Mouse (Mus musculus) limb, embryonic 11.5 days (tissue): ENCODE results near the gene Lrrc28. TPM values are rescaled to one million over a fixed set of nuclear protein-coding genes. Genes with fewer than 3 reads are reported as not detected.
A peak's percentile ranks its signal among the peaks of the same experiment; 100 is the strongest.

ENCODE experiments used
- ATAC-seq: fragments of 200-750 bp; cut with Nextera tagmentation; 2 replicates; pipeline ENCODE4 v1.8.0; 2017; ENCODE audit warnings: low read depth; ENCODE audit not compliant: insufficient number of reproducible peaks, low FRiP score, low TSS enrichment
- DNase-seq: peaks from one replicate; pipeline ENCODE4 v3.0.0-alpha.2; 2015; ENCODE audit warnings: low spot score
- H3K27ac ChIP-seq: fragments of 300-500 bp; sonication (generic); replicated peaks from 2 replicates; pipeline ENCODE4 v1.5.1; 2014; ENCODE audit warnings: low read depth, mild to moderate bottlenecking, low read length
- H3K27me3 ChIP-seq: fragments of 300-500 bp; sonication (generic); 2 replicates; pipeline ENCODE4 v1.6.1; 2014; ENCODE audit warnings: mild to moderate bottlenecking, low read length, mixed read lengths; ENCODE audit not compliant: control insufficient read depth, insufficient read depth
- H3K36me3 ChIP-seq: fragments of 300-500 bp; sonication (generic); 2 replicates; pipeline ENCODE4 v1.6.1; 2014; ENCODE audit warnings: mild to moderate bottlenecking, low read length, moderate library complexity, mixed read lengths; ENCODE audit not compliant: control insufficient read depth, insufficient read depth
- H3K4me1 ChIP-seq: fragments of 300-500 bp; sonication (generic); 2 replicates; pipeline ENCODE4 v1.6.1; 2014; ENCODE audit warnings: low read length, mixed read lengths; ENCODE audit not compliant: control insufficient read depth, insufficient read depth
- H3K4me2 ChIP-seq: fragments of 300-500 bp; sonication (generic); 2 replicates; pipeline ENCODE4 v1.6.1; 2014; ENCODE audit warnings: low read depth, mild to moderate bottlenecking, moderate library complexity; ENCODE audit not compliant: severe bottlenecking
- H3K4me3 ChIP-seq: fragments of 300-500 bp; sonication (generic); 2 replicates; pipeline ENCODE4 v1.5.1; 2014; ENCODE audit warnings: low read depth, low read length
- H3K9ac ChIP-seq: fragments of 300-500 bp; sonication (generic); 2 replicates; pipeline ENCODE4 v1.6.1; 2014; ENCODE audit warnings: mild to moderate bottlenecking, low read length
- H3K9me3 ChIP-seq: fragments of 300-500 bp; sonication (generic); 2 replicates; pipeline ENCODE4 v1.6.1; 2016; ENCODE audit warnings: low read length; ENCODE audit not compliant: control insufficient read depth
- WGBS: fragments of 180-500 bp; shearing (Covaris S2); extraction: QIAGEN DNeasy Blood & Tissue Kit; methylation state at CpG from one replicate; pipeline ENCODE4 v1.1.7; 2014; 5-methylcytosine and 5-hydroxymethylcytosine counted together
- polyA plus RNA-seq: library from polyadenylated mRNA; unstranded; fragments of >200 nt; fragmentation: Nextera tagmentation; extraction: Ambion mirVana; gene quantifications from 2 replicates; pipeline ENCODE4 v1.2.1, GENCODE M21; 2014

The Lrrc28 gene
- polyA plus RNA-seq, 1 experiment from 2014 or later = 20.9 TPM

DNA sequence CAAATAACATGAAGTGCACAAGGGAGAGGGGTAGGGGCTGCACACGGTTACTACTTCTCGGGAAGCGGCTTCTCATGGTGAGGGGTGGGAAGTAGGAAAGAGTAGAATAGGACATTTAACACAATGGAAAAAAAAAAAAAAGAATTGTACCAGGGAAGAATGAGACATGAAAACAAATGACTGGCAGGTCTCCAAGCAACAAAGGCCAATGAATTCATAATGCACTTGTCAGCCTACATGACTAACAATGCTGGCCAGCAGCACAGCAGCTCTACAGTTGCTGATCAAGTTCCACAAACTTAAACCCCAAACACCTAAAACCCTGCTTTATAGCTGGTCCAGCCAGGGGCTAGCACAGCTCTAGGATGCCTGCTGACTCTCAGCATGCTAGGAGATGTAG lies 6.1 kb downstream of the Lrrc28 start:
- Histone ChIP-seq H3K4me2 (no peak overlapping the region), H3K4me1 (no peaks in the 10 kb centered on the region), H3K9ac (no peak overlapping the region), H3K9me3 (no peaks in the 10 kb centered on the region), H3K27ac (no peak overlapping the region), H3K4me3 (no peak overlapping the region), H3K36me3 (no peaks in the 10 kb centered on the region), H3K27me3 (no peaks in the 10 kb centered on the region)
- DNase-seq (no peak), ATAC-seq (no peak)
- 92% methylated on average over 3 of the region's 3 CpGs for WGBS

DNA sequence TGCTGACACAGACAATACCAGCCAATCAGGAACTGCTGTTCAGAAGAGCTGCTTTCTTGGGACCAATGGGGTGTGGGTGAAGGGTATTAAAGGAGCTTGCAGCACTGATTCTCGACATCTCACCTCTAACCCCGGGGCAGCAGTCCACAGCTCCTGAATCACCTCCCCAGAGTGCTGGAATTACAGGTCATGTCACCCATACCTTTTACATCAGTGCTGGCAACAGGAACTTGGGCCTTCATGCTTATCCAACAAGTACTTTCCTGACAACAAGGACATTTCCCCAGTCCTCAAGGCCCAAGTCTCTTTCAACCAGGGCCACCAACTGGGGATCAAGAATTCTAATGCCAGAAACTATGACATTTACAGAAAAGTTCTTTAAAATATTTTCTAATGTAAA lies 8.9 kb downstream of the Lrrc28 start:
- no peak for ATAC-seq
- no peak overlapping the region for H3K4me3 ChIP-seq
- H3K27me3 ChIP-seq = no peaks in the 10 kb centered on the region
- H3K4me1 ChIP-seq = no peaks in the 10 kb centered on the region
- no peak overlapping the region for H3K9ac ChIP-seq
- no peak overlapping the region for H3K27ac ChIP-seq
- H3K9me3 ChIP-seq = no peaks in the 10 kb centered on the region
- no peak for DNase-seq
- 66% methylated on average over 2 of the region's 2 CpGs for WGBS
- H3K36me3 ChIP-seq = no peaks in the 10 kb centered on the region
- no peak overlapping the region for H3K4me2 ChIP-seq

DNA sequence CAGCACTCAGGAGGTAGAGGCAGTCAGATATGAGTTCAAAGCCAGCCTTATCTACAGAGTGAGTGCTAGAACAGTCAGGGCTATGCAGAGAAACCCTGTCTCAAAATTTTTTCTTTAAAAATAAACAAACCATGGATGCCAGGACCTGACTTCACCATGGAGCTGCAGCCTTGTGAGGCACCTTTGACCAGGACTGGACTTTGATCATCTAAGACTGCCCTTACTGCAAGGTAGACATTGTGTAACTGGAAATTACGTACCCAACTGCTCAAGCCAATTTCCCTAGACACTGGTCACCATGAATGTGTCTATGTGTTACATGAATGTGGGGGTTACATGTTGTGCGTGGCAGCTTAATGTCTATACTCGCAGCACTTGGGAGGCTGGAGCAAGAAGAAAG lies 10.9 kb downstream of the Lrrc28 start:
- DNase-seq = no peak
- ATAC-seq = no peak
- no peaks in the 10 kb centered on the region for H3K4me1 ChIP-seq
- no peak overlapping the region for H3K9ac ChIP-seq
- WGBS = 96% methylated on average over 3 of the region's 3 CpGs
- H3K4me3 ChIP-seq = no peak overlapping the region
- no peaks in the 10 kb centered on the region; the same call in 1 of the 2 replicates for H3K36me3 ChIP-seq
- H3K27ac ChIP-seq = no peak overlapping the region
- H3K9me3 ChIP-seq = no peaks in the 10 kb centered on the region
- no peaks in the 10 kb centered on the region for H3K27me3 ChIP-seq
- no peak overlapping the region for H3K4me2 ChIP-seq

- Histone ChIP-seq H3K36me3 (no peaks in the 10 kb centered on the region; the same call in 1 of the 2 replicates), H3K27me3 (no peaks in the 10 kb centered on the region), H3K4me2 (no peak overlapping the region), H3K4me3 (no peak overlapping the region), H3K27ac (no peak overlapping the region), H3K9ac (no peak overlapping the region), H3K9me3 (no peaks in the 10 kb centered on the region), H3K4me1 (no peaks in the 10 kb centered on the region)
- ATAC-seq (no peak), DNase-seq (no peak)
- 85% methylated on average over 5 of the region's 5 CpGs for WGBS
These were observed 12.7 kb downstream of the Lrrc28 start for GRCm38 (mm10) chr7:67632380-67632779.

DNA sequence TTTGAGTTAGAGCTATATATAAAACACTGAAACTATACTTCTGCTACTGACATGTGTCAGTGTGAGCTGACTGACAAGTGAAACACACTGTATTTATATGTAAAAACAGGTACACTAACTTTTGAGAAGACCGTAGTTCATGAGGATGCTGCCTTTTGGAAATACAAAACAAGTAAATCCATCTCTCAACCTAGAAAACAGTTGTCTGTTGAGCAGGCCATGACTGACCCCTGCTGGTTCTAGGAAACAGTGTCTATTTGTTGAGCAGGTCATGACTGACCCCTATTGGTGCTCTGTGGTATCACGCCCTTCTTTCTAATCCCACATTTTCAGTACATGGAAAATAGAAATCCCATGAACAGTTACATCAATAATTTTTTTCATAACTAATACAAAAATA lies 14.3 kb downstream of the Lrrc28 start:
- ATAC-seq = peak; percentile 72; the same call in 1 of the 2 replicates
- H3K27ac ChIP-seq = no peak overlapping the region

GRCm38 (mm10) chr7:67629681-67630080 lies 15.4 kb downstream of the Lrrc28 start:
- Histone ChIP-seq H3K27ac (no peak overlapping the region), H3K36me3 (no peaks in the 10 kb centered on the region; the same call in 1 of the 2 replicates), H3K9me3 (no peaks in the 10 kb centered on the region), H3K4me3 (no peak overlapping the region), H3K4me2 (no peak overlapping the region), H3K27me3 (no peaks in the 10 kb centered on the region), H3K9ac (no peak overlapping the region), H3K4me1 (no peaks in the 10 kb centered on the region)
- ATAC-seq (no peak), DNase-seq (peak; percentile 36)
- 42% methylated on average over 5 of the region's 5 CpGs for WGBS

More for the DNA sequence above, 14.3 kb downstream of the Lrrc28 start:
- Histone ChIP-seq H3K4me1 (no peaks in the 10 kb centered on the region), H3K4me3 (no peak overlapping the region), H3K9me3 (no peaks in the 10 kb centered on the region), H3K9ac (no peak overlapping the region), H3K27me3 (no peaks in the 10 kb centered on the region), H3K36me3 (no peaks in the 10 kb centered on the region; the same call in 1 of the 2 replicates), H3K4me2 (no peak overlapping the region)
- DNase-seq = peak; percentile 83
- WGBS = 27% methylated on average over 2 of the region's 2 CpGs

DNA sequence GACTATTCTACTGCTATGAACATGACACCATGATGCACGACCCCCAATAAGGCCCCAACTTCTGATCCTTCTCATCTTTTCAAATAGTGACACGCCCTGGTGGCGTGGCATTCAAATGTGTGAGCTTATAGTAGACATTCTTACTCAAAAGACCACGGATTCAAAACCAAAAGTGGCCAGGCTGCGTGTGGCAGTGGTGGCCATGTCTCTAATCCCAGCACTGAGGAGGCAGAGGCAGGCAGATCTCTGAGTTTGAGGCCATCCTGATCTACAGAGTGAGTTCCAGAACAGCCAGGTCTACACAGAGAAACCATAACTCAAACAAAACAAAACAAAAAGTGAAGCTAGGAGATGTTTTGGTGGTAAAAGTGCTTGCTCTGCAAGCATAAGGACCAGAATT lies 18.4 kb downstream of the Lrrc28 start:
- DNase-seq (no peak), ATAC-seq (no peak)
- no peaks in the 10 kb centered on the region for H3K9me3 ChIP-seq
- peaks cover 3% of the 10 kb centered on the region; the same call in 1 of the 2 replicates for H3K4me1 ChIP-seq
- no peaks in the 10 kb centered on the region; the same call in 1 of the 2 replicates for H3K36me3 ChIP-seq
- 92% methylated on average over 5 of the region's 5 CpGs for WGBS
- H3K27ac ChIP-seq = no peak overlapping the region
- no peak overlapping the region for H3K4me2 ChIP-seq
- no peak overlapping the region for H3K9ac ChIP-seq
- no peaks in the 10 kb centered on the region for H3K27me3 ChIP-seq
- H3K4me3 ChIP-seq = no peak overlapping the region

GRCm38 (mm10) chr7:67622151-67622550 lies 22.9 kb downstream of the Lrrc28 start:
- WGBS = 68% methylated on average over 3 of the region's 3 CpGs
- Histone ChIP-seq H3K27me3 (no peaks in the 10 kb centered on the region), H3K36me3 (no peaks in the 10 kb centered on the region), H3K4me1 (peaks cover 3% of the 10 kb centered on the region; the same call in 1 of the 2 replicates), H3K27ac (peak overlapping the region; percentile 72; the same call in 1 of the 2 replicates), H3K9me3 (no peaks in the 10 kb centered on the region), H3K9ac (no peak overlapping the region), H3K4me3 (no peak overlapping the region), H3K4me2 (no peak overlapping the region)
- ATAC-seq (no peak), DNase-seq (no peak)

- no peak for DNase-seq
- H3K4me1 ChIP-seq = peaks cover 3% of the 10 kb centered on the region; the same call in 1 of the 2 replicates
- H3K27me3 ChIP-seq = no peaks in the 10 kb centered on the region
- ATAC-seq = no peak
- no peaks in the 10 kb centered on the region for H3K9me3 ChIP-seq
- H3K9ac ChIP-seq = no peak overlapping the region
- no peak overlapping the region for H3K27ac ChIP-seq
- H3K4me2 ChIP-seq = no peak overlapping the region
- 78% methylated on average over 4 of the region's 4 CpGs for WGBS
- no peak overlapping the region for H3K4me3 ChIP-seq
- no peaks in the 10 kb centered on the region for H3K36me3 ChIP-seq
These were observed 25.2 kb downstream of the Lrrc28 start for GRCm38 (mm10) chr7:67619836-67620235.
